Mouse (Mus musculus) forebrain, embryonic 12.5 days (tissue): ENCODE results near the gene Myl6b. TPM values are rescaled to one million over a fixed set of nuclear protein-coding genes. Genes with fewer than 3 reads are reported as not detected.

ENCODE experiments used
- ATAC-seq: fragments of 200-750 bp; cut with Nextera tagmentation; 2 replicates; pipeline ENCODE4 v1.8.0; 2017; ENCODE audit warnings: moderate TSS enrichment; ENCODE audit not compliant: low FRiP score
- H3K27ac ChIP-seq: fragments of 300-500 bp; sonication (generic); 2 replicates; pipeline ENCODE4 v1.5.1; 2016; ENCODE audit warnings: mild to moderate bottlenecking
- H3K27me3 ChIP-seq: fragments of 300-500 bp; sonication (generic); 2 replicates; pipeline ENCODE4 v1.6.1; 2016; ENCODE audit warnings: mild to moderate bottlenecking
- H3K36me3 ChIP-seq: fragments of 300-500 bp; sonication (generic); replicated peaks from 2 replicates; pipeline ENCODE4 v1.6.1; 2016; ENCODE audit warnings: mild to moderate bottlenecking
- H3K4me1 ChIP-seq: fragments of 300-500 bp; sonication (generic); 2 replicates; pipeline ENCODE4 v1.6.1; 2016
- H3K4me2 ChIP-seq: fragments of 300-500 bp; sonication (generic); 2 replicates; pipeline ENCODE4 v1.6.1; 2016; ENCODE audit warnings: mild to moderate bottlenecking, moderate library complexity
- H3K4me3 ChIP-seq: fragments of 300-500 bp; sonication (generic); replicated peaks from 2 replicates; pipeline ENCODE4 v1.5.1; 2016; ENCODE audit warnings: mild to moderate bottlenecking
- H3K9ac ChIP-seq: fragments of 300-500 bp; sonication (generic); 2 replicates; pipeline ENCODE4 v1.6.1; 2016; ENCODE audit warnings: mild to moderate bottlenecking
- H3K9me3 ChIP-seq: fragments of 300-500 bp; sonication (generic); 2 replicates; pipeline ENCODE4 v1.6.1; 2016
- WGBS: fragments of 180-500 bp; shearing (Covaris S2); methylation state at CpG from one replicate; pipeline ENCODE4 v1.1.7; 2016; 5-methylcytosine and 5-hydroxymethylcytosine counted together
- microRNA-seq: library from miRNA; unstranded; fragments of <30 nt; microRNA quantifications from one replicate; pipeline ENCODE4, GENCODE M21; 2017
- polyA plus RNA-seq: library from polyadenylated mRNA; unstranded; fragments of >200 nt; fragmentation: Nextera tagmentation; extraction: Ambion mirVana; gene quantifications from 2 replicates; pipeline ENCODE4 v1.2.1, GENCODE M21; 2016

Myl6b gene
- polyA plus RNA-seq, 1 experiment from 2014 or later = 2.4 TPM

- ATAC-seq = no peak
- no peaks in the 10 kb centered on the region; the same call in 1 of the 2 replicates for H3K27me3 ChIP-seq
Observed at GRCm38 (mm10) chr10:128457676-128458075, 40.8 kb downstream of the Myl6b start.

GRCm38 (mm10) chr10:128455280-128455679, 43.2 kb downstream of the Myl6b start:
- no peaks in the 10 kb centered on the region for H3K36me3 ChIP-seq
- H3K9me3 ChIP-seq = no peaks in the 10 kb centered on the region
- H3K27me3 ChIP-seq = no peaks in the 10 kb centered on the region; the same call in 1 of the 2 replicates
- no peak overlapping the region for H3K9ac ChIP-seq
- peaks cover 2% of the 10 kb centered on the region for H3K4me1 ChIP-seq
- peak overlapping the region; percentile 41 for H3K4me2 ChIP-seq
- 4% methylated on average over 6 of the region's 6 CpGs for WGBS
- no peak overlapping the region for H3K27ac ChIP-seq
- no peak overlapping the region for H3K4me3 ChIP-seq
- peak; percentile 34; the same call in 1 of the 2 replicates for ATAC-seq

More at GRCm38 (mm10) chr10:128457676-128458075, 40.8 kb downstream of the Myl6b start:
- H3K9me3 ChIP-seq = no peaks in the 10 kb centered on the region
- peaks cover 15% of the 10 kb centered on the region for H3K36me3 ChIP-seq
- WGBS = 92% methylated on average over 6 of the region's 6 CpGs
- H3K4me1 ChIP-seq = peaks cover 12% of the 10 kb centered on the region
- no peak overlapping the region for H3K9ac ChIP-seq
- H3K27ac ChIP-seq = no peak overlapping the region
- H3K4me3 ChIP-seq = no peak overlapping the region
- no peak overlapping the region for H3K4me2 ChIP-seq

GRCm38 (mm10) chr10:128454471-128454870, 44.0 kb downstream of the Myl6b start:
- Histone ChIP-seq H3K36me3 (no peaks in the 10 kb centered on the region), H3K9me3 (no peaks in the 10 kb centered on the region), H3K4me3 (no peak overlapping the region), H3K9ac (no peak overlapping the region), H3K4me1 (no peaks in the 10 kb centered on the region), H3K4me2 (no peak overlapping the region), H3K27ac (no peak overlapping the region), H3K27me3 (no peaks in the 10 kb centered on the region; the same call in 1 of the 2 replicates)
- 72% methylated on average over 3 of the region's 3 CpGs for WGBS
- ATAC-seq = no peak

GRCm38 (mm10) chr10:128451014-128451413, 47.5 kb downstream of the Myl6b start:
- Histone ChIP-seq H3K4me2 (no peak overlapping the region), H3K4me3 (no peak overlapping the region), H3K9me3 (no peaks in the 10 kb centered on the region), H3K27me3 (no peaks in the 10 kb centered on the region; the same call in 1 of the 2 replicates), H3K9ac (no peak overlapping the region), H3K36me3 (no peaks in the 10 kb centered on the region), H3K4me1 (no peaks in the 10 kb centered on the region), H3K27ac (no peak overlapping the region)
- ATAC-seq = no peak
- 86% methylated on average over 6 of the region's 6 CpGs for WGBS

GRCm38 (mm10) chr10:128445407-128445806, 53.1 kb downstream of the Myl6b start:
- Histone ChIP-seq H3K36me3 (peaks cover 20% of the 10 kb centered on the region), H3K27me3 (no peaks in the 10 kb centered on the region; the same call in 1 of the 2 replicates), H3K9ac (no peak overlapping the region), H3K27ac (no peak overlapping the region), H3K4me3 (no peak overlapping the region), H3K9me3 (no peaks in the 10 kb centered on the region), H3K4me1 (no peaks in the 10 kb centered on the region), H3K4me2 (no peak overlapping the region)
- 91% methylated on average over 4 of the region's 4 CpGs for WGBS
- no peak for ATAC-seq

- no peaks in the 10 kb centered on the region for H3K9me3 ChIP-seq
- 82% methylated on average over 6 of the region's 6 CpGs for WGBS
- no peak overlapping the region for H3K4me3 ChIP-seq
- H3K9ac ChIP-seq = no peak overlapping the region
- H3K4me2 ChIP-seq = no peak overlapping the region
- H3K27ac ChIP-seq = no peak overlapping the region
- ATAC-seq = no peak
- H3K27me3 ChIP-seq = no peaks in the 10 kb centered on the region; the same call in 1 of the 2 replicates
- peaks cover 30% of the 10 kb centered on the region for H3K36me3 ChIP-seq
- no peaks in the 10 kb centered on the region for H3K4me1 ChIP-seq
Observed at GRCm38 (mm10) chr10:128444354-128444753, 54.1 kb downstream of the Myl6b start.

Small RNA genes within 50 kb of the gene (microRNA-seq; reads per million reads assigned to microRNA genes)
- gene Mir6916 = not detected
- not detected for gene Mir8105

Other genes with a start within 250 kb of the Myl6b start
- gene Apon, start 244.6 kb downstream of the Myl6b start, polyA plus RNA-seq = 0.54 and 0.87 TPM in 2 replicates
- gene Apof, start 230.0 kb downstream of the Myl6b start, polyA plus RNA-seq = not detected in 2 replicates
- gene Stat2, start 228.1 kb downstream of the Myl6b start, polyA plus RNA-seq = 18.5 and 18.7 TPM in 2 replicates
- not detected in 2 replicates for gene Il23a, start 199.9 kb downstream of the Myl6b start, polyA plus RNA-seq
- 40.2 and 42.2 TPM in 2 replicates for gene Pan2, start 195.3 kb downstream of the Myl6b start, polyA plus RNA-seq
- gene Cnpy2, start 176.2 kb downstream of the Myl6b start, polyA plus RNA-seq = 200 and 212 TPM in 2 replicates
- gene Cs, start 161.0 kb downstream of the Myl6b start, polyA plus RNA-seq = 221 and 235 TPM in 2 replicates
- 24.2 and 25.5 TPM in 2 replicates for gene Coq10a, start 129.7 kb downstream of the Myl6b start, polyA plus RNA-seq
- gene Ankrd52, start 121.6 kb downstream of the Myl6b start, polyA plus RNA-seq = 11.3 and 13.9 TPM in 2 replicates
- gene Slc39a5, start 97.5 kb downstream of the Myl6b start, polyA plus RNA-seq = not detected in 2 replicates
- gene Nabp2, start 87.2 kb downstream of the Myl6b start, polyA plus RNA-seq = 141 and 155 TPM in 2 replicates
- gene Rnf41, start 87.0 kb downstream of the Myl6b start, polyA plus RNA-seq = 61.9 and 62.0 TPM in 2 replicates
- 189 and 210 TPM in 2 replicates for gene Smarcc2, start 39.4 kb downstream of the Myl6b start, polyA plus RNA-seq
- 660 and 684 TPM in 2 replicates for gene Myl6, start 4.5 kb downstream of the Myl6b start, polyA plus RNA-seq
- 11.2 and 13.8 TPM in 2 replicates for gene Esyt1, start 27.2 kb upstream of the Myl6b start, polyA plus RNA-seq
- 19.9 and 20.5 TPM in 2 replicates for gene Zc3h10, start 49.1 kb upstream of the Myl6b start, polyA plus RNA-seq
- 2,598 and 2,922 TPM in 2 replicates for gene Rpl41, start 50.6 kb upstream of the Myl6b start, polyA plus RNA-seq
- gene Pa2g4, start 67.3 kb upstream of the Myl6b start, polyA plus RNA-seq = 196 and 203 TPM in 2 replicates
- 2.0 TPM in 2 replicates for gene Erbb3, start 91.0 kb upstream of the Myl6b start, polyA plus RNA-seq
- gene Rps26, start 128.1 kb upstream of the Myl6b start, polyA plus RNA-seq = 484 and 501 TPM in 2 replicates
- gene Ikzf4, start 147.3 kb upstream of the Myl6b start, polyA plus RNA-seq = 6.8 and 7.7 TPM in 2 replicates
- 10.4 and 10.7 TPM in 2 replicates for gene Suox, start 175.4 kb upstream of the Myl6b start, polyA plus RNA-seq
- gene Rab5b, start 197.6 kb upstream of the Myl6b start, polyA plus RNA-seq = 90.9 and 98.8 TPM in 2 replicates
- 0.88 and 4.4 TPM in 2 replicates for gene Pmel, start 205.5 kb upstream of the Myl6b start, polyA plus RNA-seq
- gene Cdk2, start 206.3 kb upstream of the Myl6b start, polyA plus RNA-seq = 95.2 and 104 TPM in 2 replicates
- gene Dgka, start 246.2 kb upstream of the Myl6b start, polyA plus RNA-seq = 3.9 and 4.2 TPM in 2 replicates
- gene Pym1, start 249.2 kb upstream of the Myl6b start, polyA plus RNA-seq = 51.2 and 52.8 TPM in 2 replicates